Mouse (Mus musculus) cerebellum, postnatal 4 days (tissue): ENCODE data around the gene Foxn4.
A peak's percentile ranks its signal among the peaks of the same experiment; 100 is the strongest.

ENCODE experiments used
- DNase-seq, 2 experiments: peaks; one replicate each; pipeline ENCODE4 v3.0.0; 2022; ENCODE audit warnings: low spot score in 2 of 2, mixed read lengths in 1 of 2

Foxn4 gene

GRCm38 (mm10) chr5:114279382-114280143, 6.0 kb upstream of the Foxn4 start:
- DNase-seq, result no peak

GRCm38 (mm10) chr5:114275991-114276390, 2.4 kb upstream of the Foxn4 start:
- no peak for DNase-seq

GRCm38 (mm10) chr5:114275339-114275738, 1.7 kb upstream of the Foxn4 start:
- no peak for DNase-seq

GRCm38 (mm10) chr5:114269984-114270383, 3.6 kb downstream of the Foxn4 start:
- no peak for DNase-seq

GRCm38 (mm10) chr5:114269499-114269898, 4.1 kb downstream of the Foxn4 start:
- DNase-seq, result no peak

- DNase-seq, result no peak
Measured at GRCm38 (mm10) chr5:114268646-114269045, 5.0 kb downstream of the Foxn4 start.

- DNase-seq, result no peak
Measured at GRCm38 (mm10) chr5:114264791-114265190, 8.8 kb downstream of the Foxn4 start.

- DNase-seq, result peak in 1 of 2 experiments; percentile 69
Measured at GRCm38 (mm10) chr5:114264030-114264459, 9.6 kb downstream of the Foxn4 start.

- DNase-seq, result no peak
Measured at GRCm38 (mm10) chr5:114261494-114261893, 12.1 kb downstream of the Foxn4 start.

GRCm38 (mm10) chr5:114259495-114259894, 14.1 kb downstream of the Foxn4 start:
- no peak for DNase-seq

GRCm38 (mm10) chr5:114248174-114248589, 25.4 kb downstream of the Foxn4 start:
- peak; percentile 75 to 86 for DNase-seq

GRCm38 (mm10) chr5:114246465-114246864, 27.1 kb downstream of the Foxn4 start:
- DNase-seq, result no peak

GRCm38 (mm10) chr5:114239737-114240136, 33.9 kb downstream of the Foxn4 start:
- DNase-seq, result no peak

- no peak for DNase-seq
Measured at GRCm38 (mm10) chr5:114238924-114239323, 34.7 kb downstream of the Foxn4 start.

- DNase-seq, result no peak
Measured at GRCm38 (mm10) chr5:114228901-114229300, 44.7 kb downstream of the Foxn4 start.

- no peak for DNase-seq
Measured at GRCm38 (mm10) chr5:114226051-114226450, 47.6 kb downstream of the Foxn4 start.

GRCm38 (mm10) chr5:114218771-114219170, 54.8 kb downstream of the Foxn4 start:
- DNase-seq, result no peak

GRCm38 (mm10) chr5:114213183-114213582, 60.4 kb downstream of the Foxn4 start:
- DNase-seq, result no peak

GRCm38 (mm10) chr5:114206158-114206557, 67.4 kb downstream of the Foxn4 start:
- no peak for DNase-seq
